Mouse (Mus musculus): ENCODE data around the gene Hdac5. TPM values are rescaled to one million over a fixed set of nuclear protein-coding genes. Genes with fewer than 3 reads are reported as not detected.

The Hdac5 gene
- polyA plus RNA-seq, 1 experiment from 2014 or later: 97.2 TPM

DNA sequence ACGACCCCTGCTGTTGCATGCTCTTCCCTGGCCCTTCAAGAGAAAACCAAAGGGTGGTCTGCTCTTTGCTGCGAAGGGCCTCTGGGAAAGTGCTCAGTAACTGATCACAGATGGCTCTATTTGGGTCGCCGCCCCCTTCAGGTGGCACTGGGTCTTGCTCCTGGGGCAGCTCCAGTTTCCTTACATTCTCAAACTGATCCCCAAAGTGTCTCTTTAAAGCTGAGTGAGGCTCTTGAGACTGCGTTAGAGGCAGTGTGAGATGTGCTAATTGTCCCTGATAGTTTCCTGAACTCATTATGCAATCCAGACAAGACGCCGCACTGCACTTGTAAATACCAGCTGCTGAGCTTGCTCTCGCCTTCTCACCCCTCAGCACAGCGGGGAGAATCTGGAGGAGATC, 27.5 kb upstream of the Hdac5 start:
- Histone ChIP-seq H3K27me3 (no peaks in the 10 kb centered on the region), H3K36me3 (peaks cover 7% of the 10 kb centered on the region; the same call in 1 of the 2 replicates), H3K9me3 (replicated peaks) (no peaks in the 10 kb centered on the region), H3K4me2 (replicated peaks) (no peak overlapping the region), H3K4me3 (no peak overlapping the region), H3K9ac (no peak overlapping the region), H3K27ac (no peak overlapping the region), H3K4me1 (0 out of 2 replicates have a peak, but pooled peaks cover 3% of the 10 kb centered on the region)
- WGBS: 45% methylated on average over 9 of the region's 9 CpGs
- ATAC-seq (ENCODE audit: low FRiP score): no peak

DNA sequence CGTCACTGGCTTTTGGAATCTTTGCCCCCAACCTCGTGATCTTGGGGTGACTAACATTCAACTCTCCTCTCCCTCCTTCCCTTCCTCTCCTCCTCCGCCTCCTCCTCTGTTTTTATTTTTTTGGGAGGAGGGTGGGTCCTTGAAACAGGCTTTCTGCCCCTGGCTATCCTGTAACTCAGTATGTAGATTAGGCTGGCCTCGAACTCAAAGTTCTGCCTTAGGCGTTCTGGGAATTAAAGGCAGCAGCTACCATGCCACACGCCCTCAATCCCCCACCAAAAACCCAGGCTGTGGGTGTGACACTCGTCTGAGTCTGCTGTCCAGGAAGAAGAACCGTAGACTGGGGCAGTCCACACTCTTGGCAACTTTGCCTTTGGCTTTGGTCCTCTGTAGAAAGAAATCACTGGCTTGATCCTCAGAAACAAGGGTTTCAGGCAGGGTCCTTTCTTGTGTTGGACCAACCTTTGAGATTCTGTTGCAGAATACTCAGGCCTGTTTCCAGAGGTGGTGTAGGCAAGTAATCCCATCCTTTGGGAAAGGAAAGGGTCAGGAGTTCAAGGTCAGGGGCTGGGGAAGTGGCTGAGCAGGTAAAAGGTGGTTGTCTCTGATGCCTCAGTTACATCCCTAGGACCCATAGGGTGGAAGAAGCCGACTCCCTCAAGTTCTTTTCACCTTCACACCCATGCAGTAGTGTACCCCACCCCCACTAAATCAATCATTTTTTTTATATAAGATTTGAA, 19.6 kb upstream of the Hdac5 start:
- Histone ChIP-seq H3K9ac (peak overlapping the region; percentile 65), H3K36me3 (0 out of 2 replicates have a peak, but pooled peaks cover 4% of the 10 kb centered on the region), H3K4me1 (peaks cover 21% of the 10 kb centered on the region), H3K27ac (no peak overlapping the region), H3K4me2 (replicated peaks) (peak overlapping the region; percentile 84), H3K4me3 (peak overlapping the region; percentile 58), H3K9me3 (replicated peaks) (no peaks in the 10 kb centered on the region), H3K27me3 (no peaks in the 10 kb centered on the region)
- ATAC-seq (ENCODE audit: low FRiP score): no peak
- 14% methylated on average over 9 of the region's 9 CpGs for WGBS

DNA sequence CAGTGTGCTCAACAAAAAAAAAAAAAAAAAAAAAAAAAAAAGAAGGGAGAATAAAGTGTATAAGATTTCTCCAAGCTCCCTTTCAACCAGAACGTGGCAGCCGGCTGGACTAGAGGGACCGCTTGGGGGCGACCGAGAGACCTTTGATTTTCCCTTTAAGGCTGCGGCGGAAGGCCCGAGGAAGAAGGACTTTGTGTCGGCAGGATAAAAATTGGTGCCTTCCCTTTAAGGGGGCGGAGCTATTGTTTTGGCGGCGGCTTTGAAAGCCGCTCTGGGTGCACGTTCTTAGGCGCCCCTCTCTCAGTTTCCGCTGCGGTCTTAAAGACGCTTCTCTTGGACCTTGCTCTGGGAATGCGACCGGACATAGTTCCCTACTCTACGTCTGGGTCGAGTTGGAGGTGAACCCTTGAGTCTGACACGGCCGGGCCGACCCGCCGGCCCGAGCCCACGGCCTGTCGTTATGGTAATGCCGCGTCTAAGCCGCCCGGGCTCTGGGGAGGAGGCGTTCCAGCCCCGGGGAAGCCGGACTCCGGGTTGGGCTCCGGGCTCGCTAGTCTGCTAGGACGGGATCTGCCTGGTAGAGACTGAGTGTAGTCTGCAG, 18.8 kb upstream of the Hdac5 start, which contains the start of gene BC030867:
BC030867 (plus strand) TSS at position 253 of the 601 bp plus-strand sequence.
- under 1% methylated on average over 41 of the region's 41 CpGs for WGBS
- Histone ChIP-seq H3K9me3 (replicated peaks) (no peaks in the 10 kb centered on the region), H3K4me2 (replicated peaks) (peak within 1 kb of the TSS; percentile 84)

DNA sequence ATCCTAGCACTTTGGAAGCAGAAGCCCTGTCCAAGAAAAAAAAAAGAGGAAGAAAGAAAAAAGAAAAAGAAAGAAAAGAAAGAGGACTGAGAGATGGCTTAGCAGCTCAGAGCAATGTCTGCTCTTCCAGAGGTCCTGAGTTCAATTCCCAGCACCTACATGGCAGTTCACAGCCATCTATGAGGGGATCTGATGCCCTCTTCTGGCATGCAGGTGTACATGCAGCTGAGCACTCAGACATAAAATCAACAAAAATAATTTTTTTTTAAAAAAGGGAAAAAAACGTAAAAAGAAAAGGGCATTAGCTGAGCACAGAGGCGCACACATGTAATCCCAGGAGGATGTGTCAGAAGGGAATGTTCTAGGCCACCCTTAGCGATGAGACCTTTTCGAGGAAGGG, 16.9 kb upstream of the Hdac5 start:
- WGBS: 85% methylated on average over 4 of the region's 4 CpGs
- Histone ChIP-seq H3K4me2 (replicated peaks) (no peak overlapping the region), H3K27ac (no peak overlapping the region), H3K27me3 (no peaks in the 10 kb centered on the region), H3K9me3 (replicated peaks) (no peaks in the 10 kb centered on the region), H3K36me3 (0 out of 2 replicates have a peak, but pooled peaks cover 4% of the 10 kb centered on the region), H3K4me1 (peaks cover 24% of the 10 kb centered on the region), H3K9ac (no peak overlapping the region), H3K4me3 (no peak overlapping the region)
- ATAC-seq (ENCODE audit: low FRiP score): no peak

More for the DNA sequence above, 18.8 kb upstream of the Hdac5 start, which contains the start of gene BC030867:
- peak within 1 kb of the TSS; percentile 65 for H3K9ac ChIP-seq
- ATAC-seq (ENCODE audit: low FRiP score): peak; percentile 44; the same call in 1 of the 2 replicates
- H3K36me3 ChIP-seq: 0 out of 2 replicates have a peak, but pooled peaks cover 4% of the 10 kb centered on the region
- no peak within 1 kb of the TSS for H3K27ac ChIP-seq
- H3K27me3 ChIP-seq: no peaks in the 10 kb centered on the region
- peaks cover 24% of the 10 kb centered on the region for H3K4me1 ChIP-seq
- peak within 1 kb of the TSS; percentile 58 for H3K4me3 ChIP-seq

DNA sequence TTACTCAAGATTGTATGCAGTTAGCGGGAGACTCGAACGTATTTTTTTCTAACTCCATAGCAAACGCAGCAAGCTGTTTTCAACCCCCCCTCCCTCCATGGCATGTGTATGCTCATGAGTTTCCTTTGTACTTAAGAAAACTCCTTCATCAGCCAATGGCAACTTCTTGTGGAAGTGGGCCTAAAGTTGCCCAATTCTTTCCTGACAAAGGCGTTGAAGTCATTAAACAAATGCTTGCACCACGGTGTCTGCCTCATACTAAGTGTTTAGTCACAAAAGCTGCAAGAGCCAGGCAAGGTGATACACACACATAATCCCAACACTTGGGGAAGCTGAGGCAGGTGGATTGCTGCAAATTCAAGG, 16.3 kb upstream of the Hdac5 start:
- no peak for ATAC-seq (ENCODE audit: low FRiP score)
- Histone ChIP-seq H3K36me3 (0 out of 2 replicates have a peak, but pooled peaks cover 4% of the 10 kb centered on the region), H3K4me3 (no peak overlapping the region), H3K27ac (no peak overlapping the region), H3K9ac (no peak overlapping the region), H3K27me3 (no peaks in the 10 kb centered on the region), H3K4me2 (replicated peaks) (no peak overlapping the region), H3K4me1 (peaks cover 24% of the 10 kb centered on the region), H3K9me3 (replicated peaks) (no peaks in the 10 kb centered on the region)
- 84% methylated on average over 6 of the region's 6 CpGs for WGBS

DNA sequence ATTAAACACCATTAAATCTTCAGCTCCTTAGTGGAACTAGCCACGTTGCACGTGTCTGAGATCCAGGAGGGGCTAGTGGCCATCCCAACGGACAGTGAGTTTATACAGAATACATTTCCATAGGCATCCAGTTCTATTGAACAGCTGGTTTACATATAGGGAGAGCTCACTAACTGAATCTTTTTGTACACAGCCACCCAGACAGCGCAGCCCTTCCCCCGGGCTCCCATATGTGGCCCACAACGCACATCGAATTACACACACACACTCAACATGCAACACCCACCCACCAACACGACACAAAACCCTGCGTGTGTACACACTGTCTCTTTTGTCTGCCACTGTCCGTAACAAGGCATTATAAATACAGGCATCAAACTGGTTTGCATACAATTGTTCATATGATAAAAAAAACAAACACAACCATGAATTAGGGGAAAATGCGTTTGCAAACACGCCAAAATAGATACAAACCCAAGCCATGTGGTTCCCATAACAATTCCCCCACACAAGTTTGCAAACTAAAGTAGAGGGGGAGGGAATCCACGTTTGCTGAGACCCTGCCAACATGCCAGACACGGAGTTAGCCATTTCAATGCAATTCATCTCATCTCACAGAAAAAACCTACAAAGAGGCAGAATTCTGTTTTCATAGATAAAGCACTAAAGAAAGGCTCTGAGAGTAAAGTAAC, 15.8 kb upstream of the Hdac5 start:
- Histone ChIP-seq H3K36me3 (no peaks in the 10 kb centered on the region), H3K27ac (peak overlapping the region; percentile 64; the same call in 1 of the 2 replicates), H3K9me3 (replicated peaks) (no peaks in the 10 kb centered on the region), H3K4me1 (peaks cover 24% of the 10 kb centered on the region), H3K9ac (peak overlapping the region; percentile 42), H3K4me3 (peak overlapping the region; percentile 31), H3K27me3 (no peaks in the 10 kb centered on the region), H3K4me2 (replicated peaks) (peak overlapping the region; percentile 69)
- WGBS: 50% methylated on average over 14 of the region's 14 CpGs
- no peak for ATAC-seq (ENCODE audit: low FRiP score)

DNA sequence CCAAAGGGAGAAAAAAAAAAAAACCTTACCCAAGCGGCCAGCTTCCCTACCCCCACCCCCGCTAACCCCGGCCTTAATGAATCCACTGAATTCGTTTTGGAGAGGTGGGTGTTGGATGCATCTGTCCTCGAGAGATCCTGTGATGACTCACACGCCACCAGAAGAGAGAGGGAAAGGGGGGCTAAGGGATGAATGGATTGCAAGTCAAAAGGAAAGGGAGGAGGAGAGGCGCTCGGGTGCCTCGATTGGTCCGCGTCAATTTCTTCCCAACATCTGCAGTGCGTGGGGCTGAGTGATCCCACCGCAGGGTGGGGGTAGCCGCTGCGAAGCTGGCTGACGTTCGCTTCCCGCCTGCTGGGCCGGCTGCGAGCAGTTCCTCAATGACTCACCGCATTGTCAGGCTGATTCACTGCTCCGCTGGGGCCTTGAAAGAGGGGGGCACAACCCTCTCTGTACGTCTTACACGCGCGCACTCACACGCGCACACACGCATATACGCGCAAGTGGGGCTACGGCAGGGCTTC, 15.0 kb upstream of the Hdac5 start:
- H3K27me3 ChIP-seq: no peaks in the 10 kb centered on the region
- peak overlapping the region; percentile 69 for H3K4me2 ChIP-seq (replicated peaks)
- peak overlapping the region; percentile 64 for H3K27ac ChIP-seq
- H3K9me3 ChIP-seq (replicated peaks): no peaks in the 10 kb centered on the region
- peak; percentile 78 for ATAC-seq (ENCODE audit: low FRiP score)
- H3K9ac ChIP-seq: peak overlapping the region; percentile 42
- H3K4me3 ChIP-seq: peak overlapping the region; percentile 31
- H3K36me3 ChIP-seq: no peaks in the 10 kb centered on the region
- H3K4me1 ChIP-seq: peaks cover 24% of the 10 kb centered on the region
- whole genome bisulfite sequencing: under 1% methylated on average over 32 of the region's 32 CpGs

DNA sequence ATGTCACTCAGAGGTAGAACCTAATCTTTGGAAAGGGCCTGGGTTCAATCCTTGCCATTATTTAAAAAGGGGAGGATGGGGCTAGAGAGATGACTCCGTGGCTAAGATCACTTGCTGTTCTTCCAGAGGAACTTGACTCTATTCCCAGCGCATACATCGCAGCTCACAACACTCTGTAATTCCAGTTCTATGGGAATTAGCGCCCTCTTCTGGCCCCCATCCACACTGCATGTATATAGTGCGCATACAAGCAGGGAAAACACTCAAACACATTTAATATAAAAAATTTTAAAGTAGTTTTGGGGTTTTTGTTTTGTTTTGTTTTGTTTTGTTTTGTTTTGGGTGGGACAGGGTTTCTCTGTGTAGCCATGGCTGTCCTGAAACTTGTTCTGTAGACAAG, 11.9 kb upstream of the Hdac5 start:
- Histone ChIP-seq H3K27ac (no peak overlapping the region), H3K9ac (no peak overlapping the region), H3K36me3 (no peaks in the 10 kb centered on the region), H3K9me3 (replicated peaks) (no peaks in the 10 kb centered on the region), H3K4me2 (replicated peaks) (no peak overlapping the region), H3K27me3 (no peaks in the 10 kb centered on the region), H3K4me3 (no peak overlapping the region), H3K4me1 (peaks cover 16% of the 10 kb centered on the region)
- no peak for ATAC-seq (ENCODE audit: low FRiP score)
- 48% methylated on average over 5 of the region's 5 CpGs for WGBS

DNA sequence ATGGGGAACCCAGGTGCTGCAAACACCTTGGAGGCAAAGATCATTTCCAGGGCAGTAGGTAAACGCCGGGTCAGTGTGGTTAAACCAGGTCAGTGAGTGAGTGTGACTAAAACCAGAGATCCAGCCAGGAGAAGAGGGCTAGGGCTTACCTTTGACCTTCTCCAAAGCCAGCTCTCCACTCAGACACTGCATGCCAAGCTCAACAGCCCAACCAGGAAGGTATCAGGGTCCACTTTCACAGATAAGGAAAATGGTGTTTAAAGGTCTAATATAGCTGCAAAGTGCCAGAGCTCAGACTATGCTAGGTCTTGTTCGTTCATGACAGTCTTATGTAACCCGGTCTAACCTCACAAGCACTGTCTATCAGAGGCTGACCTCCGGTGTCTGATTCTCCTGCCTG, 11.3 kb upstream of the Hdac5 start:
- peaks cover 17% of the 10 kb centered on the region for H3K4me1 ChIP-seq
- WGBS: 88% methylated on average over 5 of the region's 5 CpGs
- no peak for ATAC-seq (ENCODE audit: low FRiP score)
- no peaks in the 10 kb centered on the region for H3K27me3 ChIP-seq
- H3K9me3 ChIP-seq (replicated peaks): no peaks in the 10 kb centered on the region
- H3K36me3 ChIP-seq: no peaks in the 10 kb centered on the region
- no peak overlapping the region for H3K4me2 ChIP-seq (replicated peaks)
- H3K4me3 ChIP-seq: no peak overlapping the region
- H3K27ac ChIP-seq: no peak overlapping the region
- no peak overlapping the region for H3K9ac ChIP-seq

DNA sequence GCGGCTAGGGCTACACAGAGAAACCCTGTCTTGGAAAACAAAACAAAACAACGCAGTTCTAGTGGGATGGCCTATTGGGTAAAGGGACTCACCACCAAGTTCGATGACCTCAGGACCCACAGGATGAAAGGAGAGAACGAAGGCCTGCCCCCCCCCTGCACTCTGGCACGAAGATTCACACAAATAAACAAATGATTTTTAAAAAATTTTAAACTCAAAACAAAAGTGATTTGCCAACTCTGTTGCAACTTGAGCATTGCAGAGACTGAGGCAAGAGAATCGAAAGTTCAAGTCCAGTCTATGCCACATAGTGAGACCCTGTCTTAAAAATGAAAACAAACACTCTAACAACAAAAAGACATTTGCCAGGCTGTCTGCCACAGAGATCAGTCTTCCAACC, 10.7 kb upstream of the Hdac5 start:
- no peak for ATAC-seq (ENCODE audit: low FRiP score)

DNA sequence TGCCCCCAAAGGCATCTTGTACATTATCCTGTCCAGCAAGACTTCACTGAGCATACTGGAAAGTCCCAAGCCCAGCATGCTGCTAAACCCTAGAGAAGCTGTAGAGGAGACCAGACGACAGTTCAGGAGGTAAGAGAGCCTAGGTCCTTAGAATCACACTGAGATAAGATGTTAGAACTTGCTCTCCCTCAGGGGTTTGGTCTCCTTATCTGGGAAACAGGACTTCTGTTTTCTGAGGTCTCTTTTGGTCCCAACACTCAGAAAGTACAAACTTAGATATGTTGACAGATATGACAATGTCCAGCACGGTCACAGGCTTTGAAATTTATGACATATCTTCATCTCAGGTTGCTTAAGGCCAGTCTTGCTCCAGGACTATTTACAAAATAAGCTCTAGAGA, 6.1 kb upstream of the Hdac5 start:
- Histone ChIP-seq H3K27me3 (no peaks in the 10 kb centered on the region), H3K9ac (no peak overlapping the region), H3K36me3 (no peaks in the 10 kb centered on the region), H3K9me3 (replicated peaks) (no peaks in the 10 kb centered on the region), H3K4me3 (no peak overlapping the region), H3K4me2 (replicated peaks) (no peak overlapping the region), H3K4me1 (0 out of 2 replicates have a peak, but pooled peaks cover 3% of the 10 kb centered on the region), H3K27ac (no peak overlapping the region)
- ATAC-seq (ENCODE audit: low FRiP score): no peak
- 75% methylated on average over 2 of the region's 2 CpGs for whole genome bisulfite sequencing

More for the DNA sequence above, 10.7 kb upstream of the Hdac5 start:
- Histone ChIP-seq H3K36me3 (no peaks in the 10 kb centered on the region), H3K4me2 (replicated peaks) (no peak overlapping the region), H3K9me3 (replicated peaks) (no peaks in the 10 kb centered on the region), H3K4me3 (no peak overlapping the region), H3K9ac (no peak overlapping the region), H3K27me3 (no peaks in the 10 kb centered on the region), H3K4me1 (peaks cover 16% of the 10 kb centered on the region), H3K27ac (no peak overlapping the region)
- WGBS: 89% methylated on average over 6 of the region's 6 CpGs

DNA sequence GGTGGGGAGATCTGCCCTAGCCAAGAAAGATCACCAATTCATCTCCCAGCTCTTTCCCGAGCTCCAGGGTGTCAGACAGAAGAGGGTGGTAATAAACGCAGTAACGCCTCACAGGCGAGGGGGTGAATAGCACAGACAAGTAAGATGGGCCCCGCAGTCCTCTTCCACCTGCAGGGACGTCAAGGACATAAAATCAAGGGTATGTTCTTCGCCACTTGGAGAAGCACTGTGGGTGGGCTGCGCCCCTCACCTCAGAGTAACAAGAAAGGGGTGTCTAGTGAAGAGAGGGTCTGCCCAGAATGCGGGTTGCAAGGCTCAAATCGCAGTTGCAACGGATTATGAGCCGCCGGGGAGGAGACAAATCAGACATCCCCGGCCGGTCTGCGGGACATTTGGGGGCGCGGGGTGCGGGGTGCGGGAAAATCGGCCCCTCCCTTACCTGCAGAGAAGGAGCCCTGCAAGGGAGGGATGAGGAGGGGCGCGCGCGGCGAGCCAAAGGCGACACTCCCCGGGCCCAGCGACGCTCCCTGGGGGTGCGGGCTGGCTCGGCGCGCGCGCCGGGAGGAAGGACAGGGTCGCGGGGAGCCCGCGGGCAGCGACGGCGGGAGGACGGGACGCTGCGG, 524 bp downstream of the Hdac5 start:
- Histone ChIP-seq H3K27ac (peak overlapping the region; percentile 96), H3K27me3 (no peaks in the 10 kb centered on the region), H3K4me2 (replicated peaks) (peak overlapping the region; percentile 88), H3K4me3 (peak overlapping the region; percentile 94), H3K4me1 (peaks cover 52% of the 10 kb centered on the region), H3K9ac (peak overlapping the region; percentile 94), H3K9me3 (replicated peaks) (no peaks in the 10 kb centered on the region), H3K36me3 (no peaks in the 10 kb centered on the region)
- 0% methylated on average over 41 of the region's 47 CpGs for WGBS
- ATAC-seq (ENCODE audit: low FRiP score): peak; percentile 26
